Mouse (Mus musculus): ENCODE data around the gene Rnf113a2.

Gene Rnf113a2

GRCm38 (mm10) chr12:84416834-84417604 lies at the start of gene Rnf113a2:
Gene Rnf113a2, plus strand, starts transcription at chr12:84417196.
- DNase-seq = peak; percentile 85

DNA sequence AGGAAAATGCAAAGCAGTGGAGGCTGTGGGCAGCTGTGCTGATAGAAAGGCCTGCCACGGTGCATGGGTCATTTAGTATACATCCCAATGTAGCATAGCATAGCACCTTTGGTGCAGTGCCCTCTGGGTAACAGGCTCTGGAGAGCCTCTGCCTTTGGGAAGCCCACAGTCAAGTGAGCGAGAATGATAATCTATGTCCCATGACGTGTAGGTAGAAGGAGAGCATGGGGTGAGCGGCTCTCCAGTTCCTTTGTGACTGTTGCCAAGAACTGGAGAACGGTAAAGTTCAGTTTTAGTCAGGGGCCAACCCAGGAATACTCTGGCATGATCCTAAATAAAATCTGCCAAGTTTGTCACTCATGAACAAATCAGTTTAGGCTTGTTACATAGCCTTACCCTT lies 45.3 kb upstream of the Rnf113a2 start:
- DNase-seq = no peak

GRCm38 (mm10) chr12:84373831-84374481 lies 43.0 kb upstream of the Rnf113a2 start:
- DNase-seq = no peak

DNA sequence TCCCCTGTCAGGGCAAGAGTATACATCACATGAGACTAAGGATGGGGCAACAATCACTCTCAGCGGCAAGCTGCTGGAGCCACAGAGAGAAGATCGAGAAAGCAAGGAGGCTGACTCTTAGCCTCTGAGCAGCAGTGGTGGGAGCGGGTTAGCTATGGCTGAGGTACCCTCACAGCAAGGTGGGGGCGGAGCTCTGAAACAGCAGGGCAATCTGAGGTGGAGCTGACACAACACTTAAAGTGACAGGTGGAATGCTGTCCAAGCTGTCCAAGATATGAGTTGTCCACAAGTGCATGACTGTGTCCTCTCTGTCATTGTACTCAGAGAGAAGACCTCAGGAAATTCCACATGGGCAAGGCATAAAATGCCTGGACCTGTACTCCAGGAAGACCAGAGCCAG lies 34.6 kb upstream of the Rnf113a2 start:
- DNase-seq = no peak

DNA sequence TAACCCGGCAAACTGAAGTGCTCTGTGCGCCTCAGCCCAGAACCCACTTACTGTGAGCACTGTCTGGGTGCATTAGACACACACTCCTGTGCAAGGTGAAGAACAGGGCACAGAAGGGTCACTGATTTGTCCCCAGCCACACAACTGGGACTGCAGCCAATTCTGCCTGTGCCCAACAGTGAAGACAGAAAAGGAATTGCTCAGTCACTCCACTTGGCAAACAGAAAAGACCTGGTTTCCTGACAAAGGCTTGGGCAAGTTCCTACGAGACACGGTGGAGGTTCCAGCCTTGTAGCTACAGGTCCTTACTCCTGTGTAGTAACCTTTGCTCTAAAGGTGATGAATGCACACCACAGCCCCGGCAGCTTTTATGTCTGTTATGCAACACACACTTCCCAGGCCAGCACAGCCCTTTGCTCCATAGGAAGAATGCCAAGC lies 32.3 kb upstream of the Rnf113a2 start:
- DNase-seq = no peak

GRCm38 (mm10) chr12:84385408-84385807 lies 31.6 kb upstream of the Rnf113a2 start:
- DNase-seq = no peak

GRCm38 (mm10) chr12:84388097-84388496 lies 28.9 kb upstream of the Rnf113a2 start:
- no peak for DNase-seq

- no peak for DNase-seq
Observed at GRCm38 (mm10) chr12:84388774-84389400, 28.1 kb upstream of the Rnf113a2 start.

DNA sequence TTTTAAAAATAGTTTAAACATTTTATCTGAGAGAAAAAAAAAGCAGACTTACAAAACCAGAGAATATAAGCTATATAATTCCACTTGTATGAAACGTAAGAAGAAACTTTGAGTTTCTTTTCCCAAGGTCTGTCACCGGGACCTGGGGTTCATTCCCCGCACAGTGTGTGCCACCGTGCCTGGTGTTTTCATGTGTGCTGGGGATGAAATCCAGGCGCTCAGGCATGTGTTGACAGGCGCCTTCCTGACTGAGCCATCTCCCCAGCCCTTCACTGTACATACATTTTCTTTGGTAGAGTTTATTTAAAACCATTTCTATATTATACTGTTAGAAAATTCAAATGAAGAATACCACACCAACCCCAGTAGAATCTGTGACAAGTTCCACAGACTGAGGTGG lies 26.7 kb upstream of the Rnf113a2 start:
- no peak for DNase-seq

DNA sequence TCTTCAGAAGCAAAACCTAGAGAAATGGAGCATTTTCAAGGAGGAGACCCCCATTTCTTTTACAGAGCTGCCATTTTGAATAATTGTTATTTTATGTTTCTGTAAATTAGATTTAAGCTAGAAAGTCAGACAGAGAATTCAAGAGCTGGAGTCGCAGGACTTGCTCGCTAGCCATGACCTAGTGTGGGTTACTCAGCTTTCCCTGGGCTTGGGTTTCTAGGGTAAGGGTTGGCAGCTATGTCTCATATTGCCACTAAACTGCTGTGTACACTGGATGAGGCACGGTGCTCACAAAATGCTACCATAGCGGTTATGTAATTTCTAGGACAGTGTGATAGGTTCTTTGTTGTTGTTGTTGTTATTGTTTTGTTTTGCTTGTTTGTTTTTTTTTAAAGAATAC lies 24.3 kb upstream of the Rnf113a2 start:
- DNase-seq = no peak

- no peak for DNase-seq
Observed at GRCm38 (mm10) chr12:84393847-84394246, 23.1 kb upstream of the Rnf113a2 start.

- DNase-seq = no peak
Observed at GRCm38 (mm10) chr12:84396947-84397679, 19.9 kb upstream of the Rnf113a2 start.

GRCm38 (mm10) chr12:84397685-84398084 lies 19.3 kb upstream of the Rnf113a2 start:
- no peak for DNase-seq

DNA sequence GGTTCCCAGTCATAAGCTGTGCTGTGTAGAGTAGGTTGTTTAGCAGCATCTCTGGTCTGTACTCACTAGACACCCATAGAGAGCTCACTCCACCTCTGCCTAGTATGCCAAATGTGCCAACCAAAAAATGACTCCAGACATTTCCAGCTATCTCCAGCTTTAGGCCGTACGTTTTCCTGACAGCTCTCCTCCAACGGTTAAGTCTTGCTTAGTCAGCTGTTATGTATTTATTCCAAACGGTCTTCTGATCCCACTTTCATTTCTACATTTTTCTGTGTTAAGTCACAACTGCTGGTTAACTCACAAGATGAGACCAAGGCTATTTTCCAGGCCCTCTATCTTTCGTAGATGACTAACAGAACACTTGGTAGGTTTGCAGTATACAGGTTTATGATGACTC lies 18.4 kb upstream of the Rnf113a2 start:
- no peak for DNase-seq

DNA sequence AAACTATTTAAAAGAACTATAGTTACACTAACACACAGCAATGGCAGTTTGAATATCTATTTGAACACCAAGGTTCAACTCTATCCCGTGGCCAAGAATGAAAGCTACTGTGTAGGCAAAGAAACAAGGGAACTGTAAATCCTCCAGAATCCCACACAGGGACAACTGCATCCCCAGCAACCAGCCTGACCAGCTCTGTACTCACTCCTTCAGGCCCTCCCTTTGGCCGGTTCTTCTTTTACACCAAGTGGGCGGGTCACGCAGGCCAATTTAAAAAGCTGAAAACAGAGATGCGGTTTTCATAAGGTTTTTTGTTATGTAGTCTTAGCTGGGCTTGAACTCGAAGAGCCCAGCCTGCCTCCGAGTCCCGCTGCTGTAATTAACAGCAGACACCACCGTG lies 17.9 kb upstream of the Rnf113a2 start:
- no peak for DNase-seq

DNA sequence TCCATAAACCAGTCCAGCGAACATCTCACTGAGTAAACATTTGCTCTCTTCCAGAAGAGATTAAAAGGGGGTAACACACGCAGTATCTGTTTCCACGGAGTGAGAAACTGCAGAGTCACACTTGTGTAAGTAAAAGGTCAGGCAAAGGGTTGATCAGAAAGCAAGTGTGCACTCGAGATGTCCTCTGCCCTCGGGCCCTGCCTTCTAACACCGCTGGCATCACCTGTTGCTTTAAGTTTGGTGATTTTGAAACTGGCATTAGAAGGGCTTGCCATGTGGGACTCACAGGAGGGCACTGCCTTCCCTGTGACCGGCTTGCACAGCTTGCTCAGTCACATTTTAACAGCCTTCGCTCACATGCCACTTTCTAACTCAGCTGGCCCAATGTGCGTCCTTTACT lies 17.3 kb upstream of the Rnf113a2 start:
- DNase-seq = no peak

DNA sequence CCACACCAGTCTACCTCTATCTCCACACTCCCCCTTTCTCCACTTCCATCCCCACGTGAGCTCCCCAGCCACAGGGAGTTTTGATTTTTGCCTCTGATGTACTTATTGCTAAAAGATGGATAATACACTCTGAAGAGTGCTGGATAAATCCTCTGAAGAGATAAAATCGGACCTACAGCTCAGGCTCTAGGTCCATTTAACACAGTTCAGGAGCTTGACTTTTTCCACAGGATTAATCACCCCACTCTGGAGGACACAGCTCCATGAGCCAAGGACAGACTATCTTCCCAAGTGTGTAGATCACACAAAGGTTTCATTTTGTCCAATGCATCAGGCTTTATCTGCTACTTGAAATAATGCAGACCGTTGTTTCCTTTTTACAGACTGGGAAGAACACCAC lies 16.9 kb upstream of the Rnf113a2 start:
- no peak for DNase-seq

GRCm38 (mm10) chr12:84400653-84401052 lies 16.3 kb upstream of the Rnf113a2 start:
- DNase-seq = no peak

DNA sequence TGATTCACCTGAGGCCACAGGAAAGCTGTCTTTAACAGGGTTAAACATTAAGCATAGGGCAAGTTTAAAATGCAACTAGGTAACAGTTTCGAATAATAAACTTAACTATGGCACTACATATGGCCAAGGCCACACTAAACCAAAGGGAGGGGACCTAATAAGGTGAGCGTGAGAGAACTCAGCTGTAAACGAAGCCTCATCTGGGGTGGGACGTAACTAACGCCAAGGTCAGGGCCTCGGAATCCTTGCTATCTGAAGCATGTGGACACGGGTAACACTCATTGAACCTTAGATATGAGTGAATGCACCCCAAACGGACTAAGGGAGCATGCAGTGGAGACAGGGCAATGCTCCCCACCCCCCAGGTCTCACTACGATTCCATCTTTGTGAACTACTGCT lies 14.1 kb upstream of the Rnf113a2 start:
- no peak for DNase-seq

GRCm38 (mm10) chr12:84404541-84404940 lies 12.5 kb upstream of the Rnf113a2 start:
- no peak for DNase-seq

DNA sequence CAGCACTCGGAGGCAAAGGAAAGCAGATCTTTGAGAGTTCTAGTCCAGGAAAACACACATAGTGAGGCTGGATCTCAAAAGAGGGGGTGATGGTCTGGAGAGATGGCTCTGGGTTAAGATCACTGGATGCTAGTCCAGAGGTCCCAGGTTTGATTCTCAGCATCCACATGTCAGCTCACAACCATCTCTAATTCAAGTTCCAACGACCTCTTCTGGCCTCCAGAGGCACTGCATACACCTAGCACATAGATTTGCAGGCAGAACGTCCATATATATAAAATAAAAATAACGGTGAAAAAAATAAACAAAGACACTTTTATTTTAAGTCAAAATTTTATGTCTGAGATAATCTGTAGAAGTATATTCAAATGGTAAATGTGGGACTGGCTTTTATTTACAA lies 9.7 kb upstream of the Rnf113a2 start:
- peak; percentile 21 for DNase-seq

- peak; percentile 50 for DNase-seq
Observed at GRCm38 (mm10) chr12:84407874-84408818, 8.8 kb upstream of the Rnf113a2 start.

Data from cerebellum, adult 9-11 months (tissue).